Mouse (Mus musculus) thymus, postnatal 0 days (tissue): ENCODE data around the gene Gphn. TPM values are rescaled to one million over a fixed set of nuclear protein-coding genes. Genes with fewer than 3 reads are reported as not detected.
"Not testable (repeated sequence)": the region's sequence is repeated elsewhere in the genome, so short reads cannot be mapped to it uniquely, and the experiment has no call there.

Source experiments
- DNase-seq: peaks from one replicate; pipeline ENCODE4 v3.0.0-alpha.2; 2015; ENCODE audit warnings: low spot score
- polyA plus RNA-seq: library from polyadenylated mRNA; unstranded; fragments of >200 nt; fragmentation: Nextera tagmentation; extraction: Ambion mirVana; gene quantifications from 2 replicates; pipeline ENCODE4 v1.2.1, GENCODE M21; 2015

The Gphn gene
- polyA plus RNA-seq, 1 experiment from 2014 or later, result 8.9 TPM

DNA sequence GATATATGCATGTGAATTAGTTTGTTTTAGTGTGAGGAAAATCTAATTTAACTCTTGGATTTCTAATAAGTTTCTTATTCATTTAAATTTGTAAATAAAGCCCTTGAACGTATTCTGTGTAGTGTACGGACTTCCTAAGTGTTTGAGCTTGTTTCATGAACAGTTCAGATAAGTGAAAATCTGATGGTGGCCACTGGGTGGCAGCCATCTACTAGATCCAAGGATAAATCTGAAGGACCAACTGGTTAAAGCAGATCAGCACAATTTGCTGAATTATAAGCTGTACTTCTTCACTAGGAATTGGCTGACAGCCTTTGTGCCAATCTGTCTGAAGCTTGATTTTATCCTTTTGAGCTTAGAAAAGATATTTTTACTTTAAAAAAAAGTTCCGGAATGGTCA lies 105.9 kb downstream of the Gphn start:
- peak; percentile 41 for DNase-seq

DNA sequence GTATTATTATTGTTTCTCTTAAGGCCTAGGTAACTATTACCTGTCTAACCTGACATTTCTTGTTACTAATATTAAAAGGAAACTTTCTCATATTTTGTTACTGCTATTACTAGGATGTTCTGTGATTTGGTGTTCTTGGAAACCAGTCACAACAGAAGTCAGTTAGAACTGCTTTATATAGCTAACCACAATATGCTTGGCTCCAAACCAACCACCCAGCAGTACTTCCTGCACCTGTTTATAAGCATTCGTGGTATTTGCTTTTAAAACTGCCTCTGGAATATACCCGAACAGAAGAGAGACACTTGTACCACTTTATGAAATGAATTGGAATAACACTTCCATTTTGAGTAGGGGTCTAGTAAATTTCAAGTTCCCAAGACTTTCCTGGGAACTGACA lies 130.3 kb downstream of the Gphn start:
- peak; percentile 21 for DNase-seq

DNA sequence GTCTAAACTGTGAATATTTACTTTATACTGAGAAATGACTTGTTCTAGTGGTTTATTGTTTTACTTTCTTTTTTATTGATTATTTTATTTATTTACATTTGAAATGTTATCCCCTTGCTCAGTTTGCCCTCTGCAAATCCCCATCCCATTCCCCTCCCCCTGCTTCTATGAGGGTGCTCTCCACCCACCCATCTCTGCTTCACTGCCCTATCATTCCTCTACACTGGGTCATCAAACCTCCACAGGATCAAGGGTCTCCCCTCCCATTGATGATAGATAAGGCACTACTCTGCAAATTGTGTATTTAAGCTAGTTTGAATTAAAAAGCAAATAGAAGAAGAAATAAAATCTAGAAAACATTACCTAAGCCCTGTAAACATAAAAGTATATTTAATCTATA lies 163.1 kb downstream of the Gphn start:
- no peak for DNase-seq

DNA sequence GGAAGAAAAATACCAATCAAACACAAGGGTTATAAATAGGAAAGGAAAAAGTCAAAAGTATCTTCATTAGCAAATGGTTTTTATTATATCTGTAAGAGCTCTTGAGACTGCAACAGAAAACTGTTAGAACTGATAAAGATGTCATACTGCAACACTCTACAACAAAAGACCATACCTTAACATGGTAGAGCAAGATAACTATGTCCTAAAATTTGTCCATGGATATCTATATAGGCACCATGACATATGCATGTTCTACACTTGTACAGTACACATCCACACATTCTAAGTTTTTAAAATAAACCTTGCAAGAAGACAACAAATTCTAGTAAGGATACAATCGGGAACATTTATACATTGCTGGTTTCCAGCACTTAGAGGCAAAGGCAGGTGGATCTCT lies 169.1 kb downstream of the Gphn start:
- DNase-seq, result no peak

DNA sequence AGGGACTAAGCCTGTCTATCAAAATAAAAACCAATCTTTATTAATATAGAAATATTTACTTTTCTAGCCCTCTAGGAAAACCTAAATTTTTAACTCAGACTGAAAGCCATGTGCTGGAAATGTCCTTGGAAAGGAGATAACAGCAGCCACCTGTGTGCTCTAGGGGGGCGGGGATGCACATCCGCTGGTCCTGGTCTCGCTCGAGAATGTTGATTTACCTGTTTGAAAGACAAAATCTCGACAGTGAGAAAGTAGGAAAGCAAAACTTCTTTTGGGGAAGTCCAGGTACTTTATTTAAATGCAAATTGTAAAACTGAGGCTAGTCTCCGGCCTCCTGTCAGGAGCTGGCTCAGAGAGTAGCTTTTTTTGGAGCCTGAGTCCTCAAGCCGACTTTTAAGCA lies 181.3 kb downstream of the Gphn start:
- not testable (repeated sequence) for DNase-seq

DNA sequence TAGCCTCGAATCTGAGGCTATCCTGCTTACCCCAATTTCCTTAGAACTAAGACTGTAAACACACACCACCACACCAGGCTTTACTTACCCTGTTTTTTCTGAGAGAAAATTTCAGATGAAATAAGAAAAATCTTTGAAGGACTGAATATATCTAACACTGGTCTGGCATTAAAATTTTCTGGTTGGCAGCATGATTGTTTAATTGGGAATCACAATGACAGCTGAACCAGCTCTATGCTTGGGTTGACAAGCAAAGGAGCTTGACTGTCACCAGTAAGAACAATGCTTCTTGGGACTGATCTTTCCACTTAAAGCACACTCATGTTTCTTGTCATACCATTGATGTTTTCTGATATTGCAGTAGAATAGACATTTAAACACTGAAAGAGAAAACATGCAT lies 296.0 kb downstream of the Gphn start:
- DNase-seq, result no peak

DNA sequence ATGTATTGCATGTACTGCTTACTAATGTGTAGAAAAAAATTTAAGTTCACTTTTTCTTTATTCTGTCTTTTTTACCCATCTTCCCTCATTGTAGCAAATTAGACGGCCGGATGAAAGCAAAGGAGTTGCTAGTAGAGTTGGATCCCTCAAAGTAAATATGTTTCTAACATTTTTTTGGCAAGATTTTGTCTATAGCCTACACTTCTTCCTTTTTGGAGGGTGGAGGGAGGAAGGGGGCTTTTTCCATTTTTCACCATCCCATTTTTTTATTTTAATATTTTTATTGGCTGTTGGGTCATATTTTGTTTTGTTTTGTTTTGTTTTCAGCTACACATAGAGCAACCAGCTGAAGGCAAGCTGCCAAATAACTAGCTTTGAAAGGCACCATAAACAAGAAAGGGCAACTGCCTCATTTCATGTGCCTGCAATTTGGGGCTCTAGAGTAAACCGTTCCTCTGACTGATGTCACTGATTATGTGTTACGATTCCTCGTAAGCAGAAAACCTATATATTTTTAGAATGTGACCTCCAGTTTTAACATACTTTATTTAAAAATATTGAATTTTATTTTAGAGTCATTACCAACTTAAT lies 296.7 kb downstream of the Gphn start:
- no peak for DNase-seq

- DNase-seq, result not testable (repeated sequence)
Measured at GRCm38 (mm10) chr12:78537590-78537989, 311.4 kb downstream of the Gphn start.

DNA sequence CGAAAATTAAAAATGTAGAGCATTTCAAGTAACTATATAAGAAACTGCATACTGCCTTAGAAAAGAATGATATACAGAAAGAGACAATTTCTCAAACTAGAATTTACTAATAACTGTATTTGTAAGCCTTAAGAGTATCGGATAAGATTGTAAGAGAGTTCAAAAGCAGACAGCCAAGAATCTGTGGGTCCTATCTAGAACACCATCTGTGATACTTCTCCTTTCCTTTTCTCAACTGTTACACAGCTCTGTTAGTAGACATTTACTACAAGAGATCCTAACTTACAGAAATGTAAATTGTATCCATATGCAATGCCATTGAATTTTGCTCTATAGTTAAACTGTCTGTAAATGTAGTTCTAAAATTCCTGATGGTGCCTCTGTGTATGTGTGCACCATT lies 324.7 kb downstream of the Gphn start:
- DNase-seq, result no peak

DNA sequence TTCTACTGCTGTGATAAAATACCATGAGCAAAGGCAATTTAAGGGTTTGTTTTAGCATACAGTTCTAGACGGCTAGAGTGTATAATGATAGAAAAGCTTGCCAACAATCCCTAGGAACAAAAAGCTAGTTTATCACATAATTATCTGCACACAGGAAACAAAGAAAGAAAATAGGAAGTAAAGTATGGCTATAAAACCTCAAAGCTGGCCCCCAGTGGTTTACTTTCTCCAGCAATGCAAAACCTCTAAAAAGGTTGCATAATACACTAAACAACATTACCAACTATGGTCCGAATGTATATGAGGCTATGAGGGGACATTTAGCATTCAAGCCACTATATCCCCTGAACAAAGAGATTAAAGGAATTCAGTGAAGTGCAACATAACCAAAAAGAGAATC lies 405.6 kb downstream of the Gphn start:
- no peak for DNase-seq

DNA sequence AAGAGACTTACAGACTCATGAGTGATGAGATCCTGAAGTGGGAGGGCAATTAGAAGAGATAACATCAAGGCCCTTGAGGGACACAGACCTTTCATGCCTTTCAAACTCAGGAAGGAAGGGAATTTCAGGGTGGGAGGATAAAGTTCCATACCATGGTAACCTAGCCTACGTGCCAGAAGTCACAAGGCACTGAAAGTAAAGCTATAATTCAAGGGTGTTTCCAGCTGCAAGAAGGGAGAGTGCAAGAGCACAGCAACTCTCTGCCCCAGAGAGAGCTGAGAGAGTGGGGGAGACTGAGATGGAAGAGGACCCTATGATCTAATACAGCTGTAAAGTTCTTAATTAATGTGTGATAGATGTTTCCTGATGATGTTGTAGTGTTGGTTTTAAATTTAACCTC lies 413.3 kb downstream of the Gphn start:
- DNase-seq, result no peak

DNA sequence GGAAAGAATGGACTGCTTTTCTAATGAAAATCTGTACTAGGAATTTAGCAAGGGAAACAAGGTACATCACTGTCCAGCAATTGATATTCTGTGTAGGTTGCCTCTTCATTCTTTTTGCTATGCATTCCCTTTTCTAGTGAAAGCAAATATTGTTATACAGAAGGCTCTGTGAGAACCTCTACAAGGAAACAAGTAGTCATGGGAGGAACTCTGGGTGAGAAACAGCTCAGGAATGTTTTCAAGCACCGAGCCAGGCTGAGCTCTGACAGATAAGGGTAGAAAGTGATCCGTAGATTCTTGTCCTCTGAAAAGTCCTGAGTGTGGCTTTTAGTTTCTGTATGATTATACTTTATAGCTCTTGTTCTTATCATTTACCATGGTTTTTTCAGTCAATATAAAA lies 413.9 kb downstream of the Gphn start:
- DNase-seq, result no peak

- DNase-seq, result no peak
Measured at GRCm38 (mm10) chr12:78641220-78641619, 415.0 kb downstream of the Gphn start.

DNA sequence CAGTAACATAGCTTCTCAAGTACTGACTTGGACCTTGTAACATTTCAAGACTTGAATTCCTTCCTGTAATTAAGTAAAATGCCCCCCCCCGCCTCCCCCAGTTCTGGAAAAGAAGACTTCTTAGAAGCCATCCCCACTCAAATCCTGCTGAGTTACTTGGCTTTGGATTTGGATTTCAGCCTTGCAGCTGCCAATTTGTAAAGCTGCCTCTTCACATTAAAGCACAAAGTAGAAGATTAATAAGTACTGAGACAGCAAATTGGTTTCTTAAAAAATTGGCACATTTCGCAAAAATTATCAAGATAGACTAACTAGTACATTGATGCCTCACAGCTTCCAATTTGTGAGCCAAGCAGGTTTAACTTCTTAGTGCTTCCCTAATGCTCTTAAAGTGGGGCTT lies 417.5 kb downstream of the Gphn start:
- no peak for DNase-seq

GRCm38 (mm10) chr12:78645282-78645681 lies 419.1 kb downstream of the Gphn start:
- no peak for DNase-seq

- no peak for DNase-seq
Measured at GRCm38 (mm10) chr12:78659718-78660304, 433.6 kb downstream of the Gphn start.

GRCm38 (mm10) chr12:78678101-78678806 lies 452.1 kb downstream of the Gphn start:
- DNase-seq, result no peak

DNA sequence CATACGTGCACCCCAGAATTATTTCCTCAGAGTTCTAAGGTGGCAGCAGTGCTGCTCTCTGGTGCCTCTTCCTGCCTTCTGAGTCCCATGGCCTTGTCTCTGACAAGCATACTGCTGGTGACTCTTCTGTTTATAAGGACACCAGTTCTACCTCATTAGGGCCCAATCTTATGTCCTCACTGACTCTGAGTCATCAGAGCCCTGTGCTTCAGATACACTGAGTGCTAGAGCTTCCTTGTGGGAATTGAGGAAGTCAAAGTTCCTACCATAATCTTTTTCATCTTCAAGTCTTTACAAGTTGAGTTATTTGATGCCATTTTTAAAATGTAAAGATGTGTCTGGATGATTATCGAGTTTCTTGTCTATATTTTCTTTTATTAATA lies 452.6 kb downstream of the Gphn start:
- no peak for DNase-seq

GRCm38 (mm10) chr12:78681048-78681447 lies 454.9 kb downstream of the Gphn start:
- no peak for DNase-seq

- DNase-seq, result no peak
Measured at GRCm38 (mm10) chr12:78682279-78682678, 456.1 kb downstream of the Gphn start.

DNA sequence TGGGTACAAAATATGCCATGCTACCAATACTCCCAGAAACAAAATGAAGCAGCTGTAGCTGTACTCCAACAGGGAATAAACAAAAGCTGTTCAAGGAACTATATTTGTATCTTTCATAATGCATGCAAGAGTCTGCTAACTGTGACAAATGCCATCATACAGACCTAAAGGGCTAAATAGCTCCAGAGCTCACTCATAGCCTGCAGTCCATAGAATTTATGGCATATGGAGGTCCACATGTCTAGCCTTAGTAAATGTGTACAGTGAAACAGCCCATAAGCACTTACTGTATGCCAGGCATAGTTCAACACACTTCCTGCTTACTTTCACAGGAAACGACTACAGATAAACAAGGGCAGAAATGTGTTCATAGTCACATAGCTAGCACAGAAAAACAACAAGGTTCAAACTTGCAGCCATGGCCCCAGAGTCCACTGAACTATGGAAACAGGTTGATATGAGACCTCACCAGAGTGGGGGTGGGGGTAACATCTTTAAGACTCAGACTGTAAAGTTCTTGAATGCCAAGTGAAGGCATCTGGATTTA lies 459.6 kb downstream of the Gphn start:
- no peak for DNase-seq

GRCm38 (mm10) chr12:78688876-78689275 lies 462.7 kb downstream of the Gphn start:
- no peak for DNase-seq

DNA sequence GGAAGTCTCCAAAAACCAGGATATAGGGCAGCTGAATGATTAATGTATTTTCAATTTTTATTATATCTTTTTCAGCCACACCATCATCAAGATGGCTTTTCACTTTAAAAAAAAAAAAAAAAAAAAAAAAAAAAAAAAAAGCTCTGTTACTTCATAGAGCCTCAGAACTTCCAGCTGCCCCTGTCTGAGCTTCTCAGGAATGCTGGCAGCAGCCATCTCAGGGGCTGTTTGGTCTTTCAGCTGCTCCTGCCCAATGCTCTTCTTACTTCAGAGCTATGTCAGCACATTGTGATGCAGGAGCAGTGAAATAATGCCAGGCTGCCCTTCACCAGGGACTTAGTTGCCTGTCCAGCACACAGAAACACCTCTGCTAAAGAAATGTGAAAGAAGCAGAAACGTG lies 465.1 kb downstream of the Gphn start, which contains the start of gene Fam71d:
Gene Fam71d, plus strand, starts transcription at position 211 of the 400 bp plus-strand sequence.
- DNase-seq, result no peak
